Mouse (Mus musculus) embryonic stem cell, embryonic (primary cell): Measurements from ENCODE around the gene Slc29a4.

Experiments used
- CTCF ChIA-PET, 4 experiments: fragments of 300-600 bp in 2 of 4; fragments of 350-600 bp in 2 of 4; sonication (Branson Sonifier 250); formaldehyde crosslinking; loops; one replicate each; lab custom pipeline; 2022; ENCODE audit warnings: inconsistent platforms in 2 of 4; lab: Charles Lee
- POLR2A ChIA-PET, 4 experiments: fragments of 300-600 bp in 2 of 4; fragments of 350-600 bp in 2 of 4; sonication (Branson Sonifier 250); formaldehyde crosslinking; loops; one replicate each; lab custom pipeline; 2022; ENCODE audit warnings: antibody characterized with exemption in 4 of 4, inconsistent platforms in 1 of 4; lab: Charles Lee

Slc29a4 gene

GRCm38 (mm10) chr5:142713966-142714365, 21.7 kb downstream of the Slc29a4 start:
- POLR2A ChIA-PET, result interaction anchor here in 1 of 4 experiments (1.4 kb wide), 1 partner anchor 14 kb away, joined by 5 read pairs; no protein-coding TSS in a partner anchor

GRCm38 (mm10) chr5:142715059-142715458, 22.7 kb downstream of the Slc29a4 start:
- ChIA-PET POLR2A (interaction anchor here in 2 of 4 experiments (0.9 to 1.4 kb wide), 2 partner anchors 10 to 13 kb away, joined by 3 to 5 read pairs; no protein-coding TSS in a partner anchor), CTCF (interaction anchor here in 2 of 4 experiments (0.6 to 1.1 kb wide), 2 partner anchors 90 to 149 kb away, joined by 3 to 5 read pairs; no protein-coding TSS in a partner anchor)

More at GRCm38 (mm10) chr5:142713966-142714365, 21.7 kb downstream of the Slc29a4 start:
- CTCF ChIA-PET, result interaction anchor here in 1 of 4 experiments (1.0 kb wide), 1 partner anchor 133 kb away, joined by 4 read pairs; no protein-coding TSS in a partner anchor

- POLR2A ChIA-PET, result interaction anchor here in 2 of 4 experiments (0.5 to 2.7 kb wide), 3 partner anchors 13 to 194 kb away, joined by 3 to 19 read pairs (median 3); no protein-coding TSS in a partner anchor
These were observed 23.7 kb downstream of the Slc29a4 start for GRCm38 (mm10) chr5:142716056-142716455.

GRCm38 (mm10) chr5:142718037-142718436, 25.7 kb downstream of the Slc29a4 start:
- POLR2A ChIA-PET, result interaction anchor here in 3 of 4 experiments (0.8 to 2.7 kb wide), 13 partner anchors 8 to 188 kb away, joined by 3 to 19 read pairs (median 3); partner anchors contain the start of gene Actb (in 1 of the 3)
- CTCF ChIA-PET, result interaction anchor here (0.5 to 3.1 kb wide), 84 partner anchors 9 to 397 kb away, joined by 3 to 26 read pairs (median 3); partner anchors contain the start of gene Radil (in 1 of the 4)

More at GRCm38 (mm10) chr5:142716056-142716455, 23.7 kb downstream of the Slc29a4 start:
- CTCF ChIA-PET, result interaction anchor here in 2 of 4 experiments (0.6 to 2.0 kb wide), 6 partner anchors 37 to 141 kb away, joined by 3 to 8 read pairs (median 4); no protein-coding TSS in a partner anchor

- ChIA-PET POLR2A (interaction anchor here in 3 of 4 experiments (0.8 to 2.7 kb wide), 9 partner anchors 9 to 133 kb away, joined by 3 to 19 read pairs (median 3); no protein-coding TSS in a partner anchor), CTCF (interaction anchor here (0.6 to 3.1 kb wide), 62 partner anchors 8 to 354 kb away, joined by 3 to 26 read pairs (median 3); partner anchors contain the start of gene Radil (in 1 of the 4))
These were observed 26.2 kb downstream of the Slc29a4 start for GRCm38 (mm10) chr5:142718486-142718885.

GRCm38 (mm10) chr5:142719897-142720296, 27.6 kb downstream of the Slc29a4 start:
- POLR2A ChIA-PET, result interaction anchor here in 1 of 4 experiments (0.9 kb wide), 1 partner anchor 38 kb away, joined by 3 read pairs; no protein-coding TSS in a partner anchor
- CTCF ChIA-PET, result interaction anchor here in 1 of 4 experiments (1.4 kb wide), 1 partner anchor 135 kb away, joined by 3 read pairs; no protein-coding TSS in a partner anchor

GRCm38 (mm10) chr5:142723520-142724133, 31.3 kb downstream of the Slc29a4 start:
- POLR2A ChIA-PET, result interaction anchor here in 3 of 4 experiments (0.8 to 1.6 kb wide), 6 partner anchors 17 to 180 kb away, joined by 3 to 4 read pairs (median 3); no protein-coding TSS in a partner anchor
- CTCF ChIA-PET, result interaction anchor here in 3 of 4 experiments (0.6 to 1.6 kb wide), 9 partner anchors 118 to 582 kb away, joined by 3 to 6 read pairs (median 4); no protein-coding TSS in a partner anchor

GRCm38 (mm10) chr5:142724265-142724664, 32.0 kb downstream of the Slc29a4 start:
- ChIA-PET POLR2A (interaction anchor here (0.6 to 1.6 kb wide), 10 partner anchors 9 to 180 kb away, joined by 3 to 4 read pairs (median 3); no protein-coding TSS in a partner anchor), CTCF (interaction anchor here (0.6 to 1.6 kb wide), 14 partner anchors 28 to 582 kb away, joined by 3 to 6 read pairs (median 4); partner anchors contain the start of gene Fbxl18 (in 1 of the 4))

- CTCF ChIA-PET, result interaction anchor here (0.6 to 3.0 kb wide), 7 partner anchors 8 to 422 kb away, joined by 3 to 15 read pairs (median 5); no protein-coding TSS in a partner anchor
These were observed 34.4 kb downstream of the Slc29a4 start for GRCm38 (mm10) chr5:142726748-142727147.

GRCm38 (mm10) chr5:142728301-142728700, 36.0 kb downstream of the Slc29a4 start:
- ChIA-PET CTCF (interaction anchor here (0.5 to 3.0 kb wide), 22 partner anchors 9 to 226 kb away, joined by 3 to 15 read pairs (median 4); no protein-coding TSS in a partner anchor), POLR2A (interaction anchor here (0.5 to 2.8 kb wide), 38 partner anchors 8 to 736 kb away, joined by 3 to 11 read pairs (median 3); partner anchors contain the start of genes Actb (in 2 of the 4), Ap5z1 (in 1 of the 4), Fbxl18 (in 1 of the 4) and Tnrc18 (in 1 of the 4))

More at GRCm38 (mm10) chr5:142726748-142727147, 34.4 kb downstream of the Slc29a4 start:
- POLR2A ChIA-PET, result interaction anchor here in 1 of 4 experiments (1.4 to 2.8 kb wide), 2 partner anchors 40 to 97 kb away, joined by 3 to 11 read pairs; no protein-coding TSS in a partner anchor

- ChIA-PET CTCF (no interaction called here), POLR2A (no interaction called here)
These were observed 38.0 kb downstream of the Slc29a4 start for GRCm38 (mm10) chr5:142730295-142730694.

GRCm38 (mm10) chr5:142731916-142732315, 39.6 kb downstream of the Slc29a4 start:
- ChIA-PET POLR2A (interaction anchor here in 3 of 4 experiments (0.5 to 1.3 kb wide), 3 partner anchors 8 to 88 kb away, joined by 3 to 8 read pairs (median 4); no protein-coding TSS in a partner anchor), CTCF (interaction anchor here in 1 of 4 experiments (0.5 to 0.6 kb wide), 2 partner anchors 104 to 122 kb away, joined by 3 to 6 read pairs; no protein-coding TSS in a partner anchor)

GRCm38 (mm10) chr5:142739941-142740340, 47.6 kb downstream of the Slc29a4 start:
- CTCF ChIA-PET, result interaction anchor here in 1 of 4 experiments (1.1 kb wide), 1 partner anchor 22 kb away, joined by 3 read pairs; no protein-coding TSS in a partner anchor
- POLR2A ChIA-PET, result interaction anchor here in 2 of 4 experiments (0.8 to 2.3 kb wide), 7 partner anchors 9 to 161 kb away, joined by 3 to 11 read pairs (median 3); no protein-coding TSS in a partner anchor

GRCm38 (mm10) chr5:142747026-142747629, 54.8 kb downstream of the Slc29a4 start:
- POLR2A ChIA-PET, result interaction anchor here in 1 of 4 experiments (1.1 kb wide), 1 partner anchor 19 kb away, joined by 3 read pairs; no protein-coding TSS in a partner anchor
- CTCF ChIA-PET, result no interaction called here

GRCm38 (mm10) chr5:142750173-142750572, 57.9 kb downstream of the Slc29a4 start:
- ChIA-PET CTCF (interaction anchor here in 3 of 4 experiments (0.5 to 0.9 kb wide), 5 partner anchors 13 to 717 kb away, joined by 3 to 4 read pairs (median 3); no protein-coding TSS in a partner anchor), POLR2A (interaction anchor here in 3 of 4 experiments (0.5 to 1.8 kb wide), 8 partner anchors 11 to 156 kb away, joined by 3 to 6 read pairs (median 3); partner anchors contain the start of gene Actb (in 1 of the 3))

- POLR2A ChIA-PET, result interaction anchor here in 2 of 4 experiments (0.8 to 1.4 kb wide), 4 partner anchors 11 to 15 kb away, joined by 3 to 4 read pairs (median 4); no protein-coding TSS in a partner anchor
- CTCF ChIA-PET, result interaction anchor here in 1 of 4 experiments (0.6 to 1.2 kb wide), 5 partner anchors 16 to 202 kb away, joined by 3 to 7 read pairs (median 3); no protein-coding TSS in a partner anchor
These were observed 59.9 kb downstream of the Slc29a4 start for GRCm38 (mm10) chr5:142752241-142752640.
